Mouse (Mus musculus) lung, embryonic 14.5 days (tissue): ENCODE data around the gene Itga3. TPM values are rescaled to one million over a fixed set of nuclear protein-coding genes. Genes with fewer than 3 reads are reported as not detected.
A peak's percentile ranks its signal among the peaks of the same experiment; 100 is the strongest.

Source experiments
- ATAC-seq: fragments of 200-750 bp; cut with Nextera tagmentation; 2 replicates; pipeline ENCODE4 v1.8.0; 2017; ENCODE audit warnings: mild to moderate bottlenecking, moderate TSS enrichment, moderate library complexity; ENCODE audit not compliant: insufficient read depth
- DNase-seq: peaks from one replicate; pipeline ENCODE4 v3.0.0-alpha.2; 2015
- H3K27ac ChIP-seq: fragments of 300-500 bp; sonication (generic); 2 replicates; pipeline ENCODE4 v1.5.1; 2014; ENCODE audit warnings: low read depth, mild to moderate bottlenecking, moderate library complexity
- H3K27me3 ChIP-seq: fragments of 300-500 bp; sonication (generic); 2 replicates; pipeline ENCODE4 v1.6.1; 2014; ENCODE audit warnings: low read length, control low read depth; ENCODE audit not compliant: insufficient read depth
- H3K36me3 ChIP-seq: fragments of 300-500 bp; sonication (generic); 2 replicates; pipeline ENCODE4 v1.6.1; 2014; ENCODE audit warnings: control low read depth; ENCODE audit not compliant: insufficient read depth
- H3K4me1 ChIP-seq: fragments of 300-500 bp; sonication (generic); 2 replicates; pipeline ENCODE4 v1.6.1; 2014; ENCODE audit warnings: antibody characterized with exemption, control low read depth; ENCODE audit not compliant: insufficient read depth
- H3K4me2 ChIP-seq: fragments of 300-500 bp; sonication (generic); 2 replicates; pipeline ENCODE4 v1.6.1; 2014; ENCODE audit warnings: mild to moderate bottlenecking
- H3K4me3 ChIP-seq: fragments of 300-500 bp; sonication (generic); 2 replicates; pipeline ENCODE4 v1.5.1; 2014; ENCODE audit warnings: low read depth, low read length
- H3K9ac ChIP-seq: fragments of 300-500 bp; sonication (generic); 2 replicates; pipeline ENCODE4 v1.6.1; 2014
- H3K9me3 ChIP-seq: fragments of 300-500 bp; sonication (generic); 2 replicates; pipeline ENCODE4 v1.6.1; 2016; ENCODE audit warnings: low read depth, low read length, control low read depth
- CTCF ChIP-seq: IDR thresholded peaks from 2 replicates; pipeline ENCODE4 v1.5.1; 2016; ENCODE audit warnings: antibody characterized with exemption, low read depth
- WGBS: fragments of 180-500 bp; shearing (Covaris S2); extraction: QIAGEN DNeasy Blood & Tissue Kit; methylation state at CpG from one replicate; pipeline ENCODE4 v1.1.7; 2014; 5-methylcytosine and 5-hydroxymethylcytosine counted together
- polyA plus RNA-seq: library from polyadenylated mRNA; unstranded; fragments of >200 nt; fragmentation: Nextera tagmentation; extraction: Ambion mirVana; gene quantifications from 2 replicates; pipeline ENCODE4 v1.2.1, GENCODE M21; 2014

Itga3 gene
- polyA plus RNA-seq, 1 experiment from 2014 or later: 27.1 TPM

GRCm38 (mm10) chr11:95038818-95039655, 37.6 kb downstream of the Itga3 start:
- peak; percentile 20 for DNase-seq
- H3K4me3 ChIP-seq: no peak overlapping the region
- H3K4me1 ChIP-seq: peaks cover 7% of the 10 kb centered on the region; the same call in 1 of the 2 replicates
- 76% methylated on average over 13 of the region's 13 CpGs for WGBS
- no peak overlapping the region for H3K4me2 ChIP-seq
- no peaks in the 10 kb centered on the region for H3K27me3 ChIP-seq
- TF ChIP-seq CTCF: no peak
- 0 out of 2 replicates have a peak, but pooled peaks cover 2% of the 10 kb centered on the region for H3K36me3 ChIP-seq
- no peaks in the 10 kb centered on the region for H3K9me3 ChIP-seq
- ATAC-seq: no peak
- H3K27ac ChIP-seq: no peak overlapping the region
- H3K9ac ChIP-seq: no peak overlapping the region

- no peak for TF ChIP-seq CTCF
- Histone ChIP-seq H3K4me2 (no peak overlapping the region), H3K9me3 (no peaks in the 10 kb centered on the region), H3K36me3 (0 out of 2 replicates have a peak, but pooled peaks cover 2% of the 10 kb centered on the region), H3K27ac (no peak overlapping the region), H3K4me3 (no peak overlapping the region), H3K4me1 (peaks cover 7% of the 10 kb centered on the region; the same call in 1 of the 2 replicates), H3K27me3 (no peaks in the 10 kb centered on the region), H3K9ac (no peak overlapping the region)
- DNase-seq (peak; percentile 20), ATAC-seq (no peak)
- 64% methylated on average over 14 of the region's 14 CpGs for WGBS
Measured at GRCm38 (mm10) chr11:95038156-95038817, 38.3 kb downstream of the Itga3 start.

- peaks cover 7% of the 10 kb centered on the region; the same call in 1 of the 2 replicates for H3K4me1 ChIP-seq
- no peak overlapping the region for H3K4me2 ChIP-seq
- no peak overlapping the region for H3K9ac ChIP-seq
- 0 out of 2 replicates have a peak, but pooled peaks cover 2% of the 10 kb centered on the region for H3K36me3 ChIP-seq
- DNase-seq: no peak
- no peaks in the 10 kb centered on the region for H3K27me3 ChIP-seq
- no peaks in the 10 kb centered on the region for H3K9me3 ChIP-seq
- 45% methylated on average over 6 of the region's 6 CpGs for WGBS
- no peak overlapping the region for H3K27ac ChIP-seq
- no peak for TF ChIP-seq CTCF
- no peak overlapping the region for H3K4me3 ChIP-seq
- no peak for ATAC-seq
Measured at GRCm38 (mm10) chr11:95037306-95037705, 39.3 kb downstream of the Itga3 start.

- H3K27ac ChIP-seq: no peak overlapping the region
- H3K27me3 ChIP-seq: no peaks in the 10 kb centered on the region
- H3K9me3 ChIP-seq: no peaks in the 10 kb centered on the region
- H3K4me1 ChIP-seq: peaks cover under 1% of the 10 kb centered on the region; the same call in 1 of the 2 replicates
- DNase-seq (no peak), ATAC-seq (no peak)
- 0 out of 2 replicates have a peak, but pooled peaks cover 2% of the 10 kb centered on the region for H3K36me3 ChIP-seq
- H3K9ac ChIP-seq: no peak overlapping the region
- 96% methylated on average over 5 of the region's 5 CpGs for WGBS
- H3K4me2 ChIP-seq: no peak overlapping the region
- H3K4me3 ChIP-seq: no peak overlapping the region
- TF ChIP-seq CTCF: no peak
Measured at GRCm38 (mm10) chr11:95036521-95036920, 40.1 kb downstream of the Itga3 start.

GRCm38 (mm10) chr11:95034902-95035301, 41.7 kb downstream of the Itga3 start:
- Histone ChIP-seq H3K4me1 (no peaks in the 10 kb centered on the region), H3K27ac (no peak overlapping the region), H3K27me3 (no peaks in the 10 kb centered on the region), H3K9me3 (no peaks in the 10 kb centered on the region), H3K4me2 (no peak overlapping the region), H3K4me3 (no peak overlapping the region), H3K9ac (no peak overlapping the region), H3K36me3 (0 out of 2 replicates have a peak, but pooled peaks cover 2% of the 10 kb centered on the region)
- ATAC-seq (no peak), DNase-seq (no peak)
- TF ChIP-seq CTCF: no peak
- WGBS: 67% methylated on average over 10 of the region's 10 CpGs

GRCm38 (mm10) chr11:95033617-95034016, 43.0 kb downstream of the Itga3 start:
- Histone ChIP-seq H3K27ac (no peak overlapping the region), H3K4me2 (no peak overlapping the region), H3K4me3 (no peak overlapping the region), H3K36me3 (no peaks in the 10 kb centered on the region), H3K9me3 (no peaks in the 10 kb centered on the region), H3K27me3 (no peaks in the 10 kb centered on the region), H3K4me1 (no peaks in the 10 kb centered on the region), H3K9ac (no peak overlapping the region)
- 35% methylated on average over 14 of the region's 14 CpGs for WGBS
- TF ChIP-seq CTCF: no peak
- DNase-seq (no peak), ATAC-seq (0 out of 2 replicates have a peak, but pooled peaks have one; percentile 28)

GRCm38 (mm10) chr11:95032945-95033344, 43.7 kb downstream of the Itga3 start:
- TF ChIP-seq CTCF: no peak
- H3K4me1 ChIP-seq: no peaks in the 10 kb centered on the region
- no peak overlapping the region for H3K9ac ChIP-seq
- DNase-seq: no peak
- ATAC-seq: no peak
- H3K9me3 ChIP-seq: no peaks in the 10 kb centered on the region
- H3K4me3 ChIP-seq: no peak overlapping the region
- no peak overlapping the region for H3K27ac ChIP-seq
- H3K4me2 ChIP-seq: no peak overlapping the region
- no peaks in the 10 kb centered on the region for H3K36me3 ChIP-seq
- WGBS: 33% methylated on average over 6 of the region's 6 CpGs
- H3K27me3 ChIP-seq: no peaks in the 10 kb centered on the region
